Mouse (Mus musculus): Measurements from ENCODE around the gene Tmem170b. TPM values are rescaled to one million over a fixed set of nuclear protein-coding genes. Genes with fewer than 3 reads are reported as not detected.

Gene Tmem170b
- polyA plus RNA-seq (2014; fragmentation: Nextera tagmentation; extraction: Ambion mirVana): 11.5 and 12.9 TPM in 2 replicates

- Histone ChIP-seq H3K9me3 (replicated peaks; ENCODE audit: control insufficient read depth, low read length) (no peaks in the 10 kb centered on the region), H3K9ac (replicated peaks; ENCODE audit: low read length) (peak within 1 kb of the TSS; percentile 84), H3K27ac (replicated peaks; ENCODE audit: low read depth, low read length) (peak within 1 kb of the TSS; percentile 69), H3K4me3 (ENCODE audit: low read depth, low read length) (peak within 1 kb of the TSS; percentile 80), H3K4me1 (ENCODE audit: control insufficient read depth, insufficient read depth, low read length) (no peaks in the 10 kb centered on the region), H3K4me2 (ENCODE audit: low read depth, low read length) (peak within 1 kb of the TSS; percentile 80), H3K36me3 (replicated peaks; ENCODE audit: control insufficient read depth, insufficient read depth, low read depth, low read length) (no peaks in the 10 kb centered on the region), H3K27me3 (ENCODE audit: control insufficient read depth, insufficient read depth, low read length) (no peaks in the 10 kb centered on the region)
- ATAC-seq (replicated peaks; ENCODE audit: insufficient number of reproducible peaks, low FRiP score, low TSS enrichment, low read depth) (peak; percentile 100), DNase-seq (ENCODE audit: low spot score) (peak; percentile 98)
- WGBS: under 1% methylated on average over 49 of the region's 87 CpGs
Observed at GRCm38 (mm10) chr13:41605099-41606010, at the start of gene Tmem170b. Tmem170b (plus strand) TSS chr13:41605907.

GRCm38 (mm10) chr13:41561024-41561423, 44.7 kb upstream of the Tmem170b start:
- Histone ChIP-seq H3K4me1 (ENCODE audit: control insufficient read depth, insufficient read depth, low read length) (no peaks in the 10 kb centered on the region), H3K36me3 (replicated peaks; ENCODE audit: control insufficient read depth, insufficient read depth, low read depth, low read length) (no peaks in the 10 kb centered on the region), H3K4me3 (ENCODE audit: low read depth, low read length) (no peak overlapping the region), H3K27ac (replicated peaks; ENCODE audit: low read depth, low read length) (no peak overlapping the region), H3K9ac (replicated peaks; ENCODE audit: low read length) (no peak overlapping the region), H3K27me3 (ENCODE audit: control insufficient read depth, insufficient read depth, low read length) (no peaks in the 10 kb centered on the region), H3K9me3 (replicated peaks; ENCODE audit: control insufficient read depth, low read length) (no peaks in the 10 kb centered on the region), H3K4me2 (ENCODE audit: low read depth, low read length) (no peak overlapping the region)
- no peak for DNase-seq (ENCODE audit: low spot score)
- ATAC-seq (replicated peaks; ENCODE audit: insufficient number of reproducible peaks, low FRiP score, low TSS enrichment, low read depth): no peak
- 79% methylated on average over 4 of the region's 4 CpGs for WGBS

GRCm38 (mm10) chr13:41568421-41568820, 37.3 kb upstream of the Tmem170b start:
- no peaks in the 10 kb centered on the region for H3K27me3 ChIP-seq (ENCODE audit: control insufficient read depth, insufficient read depth, low read length)
- ATAC-seq (replicated peaks; ENCODE audit: insufficient number of reproducible peaks, low FRiP score, low TSS enrichment, low read depth): no peak
- no peak overlapping the region for H3K9ac ChIP-seq (replicated peaks; ENCODE audit: low read length)
- no peaks in the 10 kb centered on the region for H3K9me3 ChIP-seq (replicated peaks; ENCODE audit: control insufficient read depth, low read length)
- H3K4me2 ChIP-seq (ENCODE audit: low read depth, low read length): no peak overlapping the region
- H3K4me3 ChIP-seq (ENCODE audit: low read depth, low read length): no peak overlapping the region
- H3K4me1 ChIP-seq (ENCODE audit: control insufficient read depth, insufficient read depth, low read length): no peaks in the 10 kb centered on the region
- H3K27ac ChIP-seq (replicated peaks; ENCODE audit: low read depth, low read length): no peak overlapping the region
- peak; percentile 63 for DNase-seq (ENCODE audit: low spot score)
- 36% methylated on average over 3 of the region's 3 CpGs for WGBS
- no peaks in the 10 kb centered on the region for H3K36me3 ChIP-seq (replicated peaks; ENCODE audit: control insufficient read depth, insufficient read depth, low read depth, low read length)

- WGBS: 73% methylated on average over 8 of the region's 8 CpGs
- H3K9me3 ChIP-seq (replicated peaks; ENCODE audit: control insufficient read depth, low read length): no peaks in the 10 kb centered on the region
- H3K36me3 ChIP-seq (replicated peaks; ENCODE audit: control insufficient read depth, insufficient read depth, low read depth, low read length): no peaks in the 10 kb centered on the region
- DNase-seq (ENCODE audit: low spot score) (no peak), ATAC-seq (replicated peaks; ENCODE audit: insufficient number of reproducible peaks, low FRiP score, low TSS enrichment, low read depth) (no peak)
- H3K27ac ChIP-seq (replicated peaks; ENCODE audit: low read depth, low read length): no peak overlapping the region
- H3K4me3 ChIP-seq (ENCODE audit: low read depth, low read length): no peak overlapping the region
- no peaks in the 10 kb centered on the region for H3K27me3 ChIP-seq (ENCODE audit: control insufficient read depth, insufficient read depth, low read length)
- H3K4me2 ChIP-seq (ENCODE audit: low read depth, low read length): no peak overlapping the region
- no peaks in the 10 kb centered on the region for H3K4me1 ChIP-seq (ENCODE audit: control insufficient read depth, insufficient read depth, low read length)
- no peak overlapping the region for H3K9ac ChIP-seq (replicated peaks; ENCODE audit: low read length)
Observed at GRCm38 (mm10) chr13:41568926-41569325, 36.8 kb upstream of the Tmem170b start.

GRCm38 (mm10) chr13:41569776-41570175, 35.9 kb upstream of the Tmem170b start:
- no peaks in the 10 kb centered on the region for H3K27me3 ChIP-seq (ENCODE audit: control insufficient read depth, insufficient read depth, low read length)
- ATAC-seq (replicated peaks; ENCODE audit: insufficient number of reproducible peaks, low FRiP score, low TSS enrichment, low read depth) (no peak), DNase-seq (ENCODE audit: low spot score) (no peak)
- no peak overlapping the region for H3K4me2 ChIP-seq (ENCODE audit: low read depth, low read length)
- no peaks in the 10 kb centered on the region for H3K4me1 ChIP-seq (ENCODE audit: control insufficient read depth, insufficient read depth, low read length)
- 92% methylated on average over 3 of the region's 3 CpGs for WGBS
- no peaks in the 10 kb centered on the region for H3K9me3 ChIP-seq (replicated peaks; ENCODE audit: control insufficient read depth, low read length)
- no peak overlapping the region for H3K9ac ChIP-seq (replicated peaks; ENCODE audit: low read length)
- no peak overlapping the region for H3K4me3 ChIP-seq (ENCODE audit: low read depth, low read length)
- H3K36me3 ChIP-seq (replicated peaks; ENCODE audit: control insufficient read depth, insufficient read depth, low read depth, low read length): no peaks in the 10 kb centered on the region
- H3K27ac ChIP-seq (replicated peaks; ENCODE audit: low read depth, low read length): no peak overlapping the region

- no peak for ATAC-seq (replicated peaks; ENCODE audit: insufficient number of reproducible peaks, low FRiP score, low TSS enrichment, low read depth)
Observed at GRCm38 (mm10) chr13:41571368-41572350, 34.0 kb upstream of the Tmem170b start.

GRCm38 (mm10) chr13:41572351-41572735, 33.4 kb upstream of the Tmem170b start:
- WGBS: 48% methylated on average over 4 of the region's 4 CpGs

More at GRCm38 (mm10) chr13:41571368-41572350, 34.0 kb upstream of the Tmem170b start:
- H3K4me3 ChIP-seq (ENCODE audit: low read depth, low read length): no peak overlapping the region
- DNase-seq (ENCODE audit: low spot score): peak; percentile 96
- no peaks in the 10 kb centered on the region for H3K9me3 ChIP-seq (replicated peaks; ENCODE audit: control insufficient read depth, low read length)
- H3K9ac ChIP-seq (replicated peaks; ENCODE audit: low read length): no peak overlapping the region
- no peak overlapping the region for H3K4me2 ChIP-seq (ENCODE audit: low read depth, low read length)
- H3K36me3 ChIP-seq (replicated peaks; ENCODE audit: control insufficient read depth, insufficient read depth, low read depth, low read length): no peaks in the 10 kb centered on the region
- H3K4me1 ChIP-seq (ENCODE audit: control insufficient read depth, insufficient read depth, low read length): no peaks in the 10 kb centered on the region
- WGBS: 33% methylated on average over 13 of the region's 13 CpGs
- no peaks in the 10 kb centered on the region for H3K27me3 ChIP-seq (ENCODE audit: control insufficient read depth, insufficient read depth, low read length)
- H3K27ac ChIP-seq (replicated peaks; ENCODE audit: low read depth, low read length): no peak overlapping the region

More at GRCm38 (mm10) chr13:41572351-41572735, 33.4 kb upstream of the Tmem170b start:
- no peaks in the 10 kb centered on the region for H3K4me1 ChIP-seq (ENCODE audit: control insufficient read depth, insufficient read depth, low read length)
- H3K4me2 ChIP-seq (ENCODE audit: low read depth, low read length): no peak overlapping the region
- H3K27me3 ChIP-seq (ENCODE audit: control insufficient read depth, insufficient read depth, low read length): no peaks in the 10 kb centered on the region
- H3K27ac ChIP-seq (replicated peaks; ENCODE audit: low read depth, low read length): no peak overlapping the region
- no peak overlapping the region for H3K4me3 ChIP-seq (ENCODE audit: low read depth, low read length)
- H3K9ac ChIP-seq (replicated peaks; ENCODE audit: low read length): no peak overlapping the region
- no peaks in the 10 kb centered on the region for H3K9me3 ChIP-seq (replicated peaks; ENCODE audit: control insufficient read depth, low read length)
- no peaks in the 10 kb centered on the region for H3K36me3 ChIP-seq (replicated peaks; ENCODE audit: control insufficient read depth, insufficient read depth, low read depth, low read length)
- DNase-seq (ENCODE audit: low spot score): no peak
- no peak for ATAC-seq (replicated peaks; ENCODE audit: insufficient number of reproducible peaks, low FRiP score, low TSS enrichment, low read depth)

Measured in embryonic facial prominence, embryonic 11.5 days (tissue).